Mouse (Mus musculus) T-helper 1 cell (primary cell): Measurements from ENCODE around the gene Gm43517.

Experiments
- in situ Hi-C: fragments of 300-600 bp; cut with MboI, MseI; formaldehyde crosslinking; loops from one replicate; pipeline ENCODE4 v1.15.1; 2025; ENCODE audit warnings: high pct_unique_total_duplicates

Gm43517 gene

GRCm38 (mm10) chr12:49385631-49385990 lies 637 bp downstream of the Gm43517 start:
- in situ Hi-C loops = no loop called here

DNA sequence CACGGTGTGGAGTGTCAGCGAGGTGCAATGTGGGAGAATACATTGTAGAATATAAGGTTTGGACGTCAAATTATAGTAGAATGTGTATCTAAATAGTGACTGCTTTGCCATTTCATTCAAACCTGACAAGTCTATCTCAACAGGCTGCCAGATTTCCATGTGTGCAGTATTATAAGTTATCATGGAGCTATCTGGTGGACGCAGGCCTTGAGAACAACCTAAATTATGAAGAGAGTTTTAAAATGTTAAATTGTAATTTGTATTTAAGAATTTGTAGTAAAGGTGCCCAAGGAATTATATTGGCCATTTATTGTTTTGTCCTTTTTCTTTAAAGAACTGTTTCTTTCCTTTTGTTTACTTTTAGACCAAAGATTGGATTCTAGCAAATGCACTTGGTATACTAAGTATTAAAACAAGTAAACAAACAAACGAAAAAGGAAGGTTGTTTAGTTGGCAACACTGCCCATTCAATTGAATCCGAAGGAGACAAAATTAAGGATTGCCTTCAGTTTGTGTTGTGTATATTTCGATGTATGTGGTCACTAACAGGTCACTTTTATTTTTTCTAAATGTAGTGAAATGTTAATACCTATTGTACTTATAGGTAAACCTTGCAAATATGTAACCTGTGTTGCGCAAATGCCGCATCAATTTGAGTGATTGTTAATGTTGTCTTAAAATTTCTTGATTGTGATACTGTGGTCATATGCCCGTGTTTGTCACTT lies 1.3 kb downstream of the Gm43517 start:
- in situ Hi-C loops = no loop called here

- in situ Hi-C loops = no loop called here
Measured at GRCm38 (mm10) chr12:49387856-49388598, 3.1 kb downstream of the Gm43517 start.

- in situ Hi-C loops = loop anchor here (10.0 kb wide), 1 partner anchor 1935 kb away; no protein-coding TSS in a partner anchor
Measured at GRCm38 (mm10) chr12:49389666-49390065, 4.7 kb downstream of the Gm43517 start.

DNA sequence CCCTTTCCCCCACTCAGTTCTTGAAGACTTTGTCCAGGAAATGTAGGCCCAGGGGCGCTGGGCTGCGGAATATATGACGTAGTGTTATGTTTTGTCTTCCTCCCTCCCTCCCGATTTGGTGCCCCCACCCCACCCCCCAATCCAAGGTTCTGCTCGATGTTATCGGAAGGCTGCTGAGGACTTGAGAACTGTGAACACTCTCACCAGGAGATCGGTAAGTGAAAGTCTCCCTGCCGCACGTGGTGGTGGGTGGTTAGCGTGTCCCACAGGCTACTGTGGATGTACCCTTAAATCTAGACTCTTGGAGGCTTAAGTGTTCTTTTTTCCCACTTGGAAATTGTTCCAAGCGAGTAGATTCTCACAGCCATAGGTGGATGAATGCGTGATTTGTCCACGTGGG lies 5.3 kb downstream of the Gm43517 start:
- in situ Hi-C loops = loop anchor here (10.0 kb wide), 1 partner anchor 1935 kb away; no protein-coding TSS in a partner anchor

DNA sequence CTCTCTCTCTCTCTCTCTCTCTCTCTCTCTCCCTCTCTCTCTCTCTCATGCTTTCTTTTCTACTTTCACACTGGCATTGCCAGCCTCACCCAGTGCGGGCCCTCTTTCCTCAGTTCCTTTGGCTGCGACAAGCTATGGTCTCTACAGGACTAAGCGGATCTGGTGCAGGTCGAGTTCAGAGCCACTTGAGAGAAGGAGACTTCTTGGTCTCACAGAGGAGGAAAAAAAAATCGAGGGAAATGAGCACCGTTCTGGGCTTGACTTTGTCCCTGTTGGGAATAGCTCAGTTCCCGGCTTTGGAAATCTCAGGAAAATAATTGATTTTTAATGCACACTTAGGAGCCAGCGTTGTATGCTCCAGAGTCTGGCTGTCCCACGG lies 5.9 kb downstream of the Gm43517 start:
- in situ Hi-C loops = loop anchor here (10.0 kb wide), 1 partner anchor 1934 kb away; no protein-coding TSS in a partner anchor

- in situ Hi-C loops = loop anchor here (10.0 kb wide), 1 partner anchor 1933 kb away; no protein-coding TSS in a partner anchor
Measured at GRCm38 (mm10) chr12:49391305-49392040, 6.5 kb downstream of the Gm43517 start.

DNA sequence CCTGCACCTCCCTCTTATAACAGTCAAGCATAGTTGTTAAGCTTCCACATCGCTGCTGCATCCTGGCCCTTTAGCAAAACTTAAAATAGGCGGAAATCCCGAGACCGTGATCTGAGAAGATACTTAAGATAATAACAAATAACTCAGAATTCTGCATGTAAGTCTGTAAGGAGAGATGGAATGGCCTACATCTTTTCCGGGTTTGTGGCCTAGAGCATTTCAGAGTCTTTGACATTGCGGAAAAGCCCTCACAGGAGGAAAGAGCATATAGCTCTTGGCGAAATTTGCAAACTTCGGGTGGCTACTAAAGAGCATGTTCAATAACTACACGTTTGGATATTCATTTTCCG lies 7.0 kb downstream of the Gm43517 start:
- in situ Hi-C loops = loop anchor here (10.0 kb wide), 1 partner anchor 1933 kb away; no protein-coding TSS in a partner anchor

DNA sequence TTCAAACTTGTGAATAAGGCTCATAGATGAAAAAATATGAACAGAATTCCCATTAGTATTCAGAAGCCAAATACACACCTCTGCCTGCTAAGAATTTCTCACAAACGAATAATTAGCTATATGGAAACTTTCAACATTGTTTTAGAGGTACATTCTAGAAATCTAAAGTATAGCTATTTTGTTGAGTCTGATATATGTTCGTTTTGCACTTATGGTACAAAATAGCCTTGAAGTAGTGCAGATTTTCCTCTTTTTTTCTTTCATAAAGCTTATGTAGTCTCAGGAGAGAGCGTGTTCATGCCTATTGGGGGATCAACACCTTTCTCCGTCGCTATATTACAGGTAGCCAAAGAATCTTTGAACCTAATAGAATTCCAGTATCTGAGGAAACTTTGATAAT lies 7.9 kb downstream of the Gm43517 start:
- in situ Hi-C loops = loop anchor here (10.0 kb wide), 1 partner anchor 1932 kb away; no protein-coding TSS in a partner anchor

DNA sequence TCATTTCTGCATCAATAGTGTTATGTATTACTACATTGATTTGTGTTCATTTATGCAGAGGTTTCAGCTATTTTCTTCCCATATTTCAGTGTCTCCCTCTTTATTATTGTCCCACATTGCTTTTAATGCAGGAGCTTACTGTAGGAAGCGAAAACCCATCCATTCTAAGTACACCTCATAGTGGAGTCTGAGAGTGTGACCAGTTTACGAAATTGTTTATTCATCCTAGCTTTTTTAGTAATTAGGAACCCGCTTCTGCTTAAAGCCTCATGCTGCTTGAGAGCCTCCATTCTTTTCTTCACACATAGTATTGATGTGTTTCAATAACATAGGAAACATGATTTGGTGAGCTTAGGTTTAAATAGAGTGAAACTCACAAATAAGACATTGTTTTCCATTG lies 8.7 kb downstream of the Gm43517 start:
- in situ Hi-C loops = loop anchor here (10.0 kb wide), 1 partner anchor 1931 kb away; no protein-coding TSS in a partner anchor

DNA sequence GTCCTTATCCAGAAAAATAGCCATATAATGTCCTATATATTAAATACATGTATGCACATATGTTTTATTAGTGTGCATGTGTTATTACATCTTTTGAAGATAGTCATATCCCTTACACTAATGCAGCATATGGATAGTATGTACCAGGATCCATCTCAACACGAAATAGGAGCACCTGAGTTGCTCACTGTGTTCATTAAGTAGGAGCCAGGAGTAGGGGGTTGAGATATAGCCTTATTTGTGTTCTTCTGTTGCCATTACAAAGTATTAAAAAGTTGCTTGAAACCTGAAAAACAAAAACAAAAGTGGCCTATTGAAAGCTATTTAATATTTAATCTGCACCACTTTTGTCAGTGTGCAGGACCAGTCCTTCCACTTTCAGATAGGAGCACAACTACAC lies 9.2 kb downstream of the Gm43517 start:
- in situ Hi-C loops = loop anchor here (10.0 kb wide), 1 partner anchor 1931 kb away; no protein-coding TSS in a partner anchor

DNA sequence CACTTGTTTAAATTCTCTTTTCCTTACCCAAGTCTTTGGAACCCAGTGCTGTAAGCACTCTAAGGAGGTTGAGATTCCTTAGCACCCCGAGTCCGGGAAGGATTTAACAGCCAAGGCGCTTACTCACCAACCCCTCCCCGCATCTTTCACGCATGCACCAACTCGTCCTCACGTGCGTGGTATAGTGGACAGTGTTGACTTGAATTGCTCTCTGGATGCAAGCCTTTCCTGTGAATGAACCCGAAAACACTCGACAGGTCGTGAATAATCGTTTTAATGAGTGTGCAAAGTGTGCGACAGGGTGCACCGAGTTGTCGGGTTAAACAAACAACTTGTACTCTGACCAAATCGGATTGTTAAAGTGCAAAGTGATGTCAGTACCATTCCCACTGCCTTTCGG lies 9.9 kb downstream of the Gm43517 start:
- in situ Hi-C loops = loop anchor here (10.0 kb wide), 1 partner anchor 1930 kb away; no protein-coding TSS in a partner anchor

GRCm38 (mm10) chr12:49395969-49396368 lies 11.0 kb downstream of the Gm43517 start:
- in situ Hi-C loops = loop anchor here (10.0 kb wide), 1 partner anchor 1929 kb away; no protein-coding TSS in a partner anchor

- in situ Hi-C loops = loop anchor here (10.0 kb wide), 1 partner anchor 1928 kb away; no protein-coding TSS in a partner anchor
Measured at GRCm38 (mm10) chr12:49396776-49397175, 11.8 kb downstream of the Gm43517 start.

DNA sequence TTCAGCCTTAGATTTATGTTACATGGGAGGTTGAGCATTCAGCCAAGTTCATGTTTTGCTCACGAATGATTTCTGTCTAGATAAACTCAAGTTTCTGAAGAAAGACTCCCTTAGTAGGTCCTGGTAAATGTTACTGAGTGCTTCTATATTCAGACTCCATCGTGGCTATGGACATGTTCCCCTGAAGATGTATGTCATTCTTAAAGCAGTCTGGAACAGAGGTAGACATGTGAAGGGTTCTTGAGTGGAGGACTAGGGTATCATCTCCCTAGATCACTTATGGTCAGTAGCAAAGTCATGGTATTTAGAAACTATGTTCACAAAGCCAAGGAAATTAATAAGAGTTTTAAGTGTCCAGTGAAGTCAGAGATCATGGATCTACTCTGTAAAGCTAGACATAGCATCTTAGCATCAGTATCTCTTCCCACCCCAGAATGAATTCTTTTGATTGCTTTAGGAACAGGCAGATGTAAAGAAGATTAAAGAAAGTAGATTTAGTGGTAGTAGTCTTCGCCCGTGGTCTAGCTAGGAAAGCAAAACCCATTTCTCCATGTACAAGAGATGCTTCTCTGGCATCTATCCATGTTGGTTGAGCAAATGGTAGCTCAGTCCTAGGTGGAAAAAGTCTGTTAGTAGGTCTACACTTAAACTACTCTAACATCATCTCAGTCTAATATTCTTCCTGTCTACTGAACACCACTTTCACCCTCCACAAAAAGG lies 12.6 kb downstream of the Gm43517 start:
- in situ Hi-C loops = loop anchor here (10.0 kb wide), 1 partner anchor 1927 kb away; no protein-coding TSS in a partner anchor

GRCm38 (mm10) chr12:49398163-49398540 lies 13.2 kb downstream of the Gm43517 start:
- in situ Hi-C loops = loop anchor here (10.0 kb wide), 1 partner anchor 1927 kb away; no protein-coding TSS in a partner anchor

- in situ Hi-C loops = loop anchor here (10.0 kb wide), 1 partner anchor 1926 kb away; no protein-coding TSS in a partner anchor
Measured at GRCm38 (mm10) chr12:49398636-49399035, 13.7 kb downstream of the Gm43517 start.

- in situ Hi-C loops = loop anchor here (10.0 kb wide), 1 partner anchor 1925 kb away; no protein-coding TSS in a partner anchor
Measured at GRCm38 (mm10) chr12:49399611-49400010, 14.6 kb downstream of the Gm43517 start.

DNA sequence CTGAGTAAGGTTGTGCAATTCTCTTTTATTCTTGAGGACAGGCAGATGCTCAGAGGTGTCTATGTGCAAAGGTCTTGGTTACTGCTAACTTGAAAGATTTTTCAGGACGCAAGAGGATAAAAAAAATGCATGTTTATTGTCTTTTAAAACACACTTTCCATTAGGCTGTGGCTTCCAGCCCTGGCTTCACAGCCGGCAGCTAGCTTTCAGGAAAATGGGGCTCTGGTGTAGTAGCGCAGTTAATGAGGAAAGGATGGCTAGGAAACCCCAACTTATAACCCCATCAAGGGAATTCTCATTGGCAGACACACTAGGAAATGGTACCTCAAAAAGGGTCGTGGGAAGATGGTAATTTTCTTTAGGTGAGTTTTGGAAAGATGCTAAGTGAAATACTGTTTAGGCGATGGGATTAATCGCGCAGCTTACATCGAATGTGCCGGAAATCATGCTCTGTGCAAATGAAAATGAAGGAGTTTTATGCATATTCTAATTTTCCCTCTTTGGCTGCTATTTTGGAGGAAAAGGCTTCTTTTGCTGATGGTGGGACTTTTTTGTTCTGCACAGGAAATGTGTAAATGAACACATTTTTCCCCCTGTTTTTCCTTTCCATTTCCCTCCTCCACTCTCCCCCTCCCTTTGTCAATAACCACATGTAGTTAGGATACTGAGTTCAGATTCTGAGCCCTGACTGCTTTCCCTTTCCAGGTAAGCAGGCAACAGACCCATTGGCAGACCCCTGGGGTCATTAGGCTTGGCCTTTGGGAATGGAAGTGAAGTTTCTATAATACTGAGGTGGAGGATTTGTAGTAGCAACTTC lies 15.3 kb downstream of the Gm43517 start:
- in situ Hi-C loops = no loop called here

DNA sequence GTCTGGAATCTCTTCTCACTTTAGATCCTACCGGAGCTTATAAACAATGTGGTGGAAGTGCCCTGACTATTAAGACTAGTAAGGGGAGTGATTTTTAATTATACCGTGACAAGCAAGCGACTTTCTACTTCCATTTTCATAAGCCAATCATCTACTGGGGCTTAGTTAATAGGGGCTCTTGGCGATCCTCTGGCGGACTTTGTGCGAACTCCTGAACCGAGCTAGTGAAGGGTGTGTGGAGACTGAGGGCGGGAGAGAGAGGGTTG lies 15.8 kb downstream of the Gm43517 start:
- in situ Hi-C loops = no loop called here
